Mouse (Mus musculus) heart, postnatal 0 days (tissue): ENCODE measurements around the gene Icos.

Experiments used
- CTCF ChIP-seq: IDR thresholded peaks from 2 replicates; pipeline ENCODE4 v1.5.1; 2016; ENCODE audit warnings: antibody characterized with exemption, control low read depth, low read depth
- EP300 ChIP-seq: IDR thresholded peaks from 2 replicates; pipeline ENCODE4 v1.6.1; 2016; ENCODE audit warnings: antibody characterized with exemption, low read depth

- TF ChIP-seq CTCF, result no peak
- no peak for TF ChIP-seq EP300
These were observed 48.7 kb upstream of the Icos start for GRCm38 (mm10) chr1:60929036-60929435.
